Mouse (Mus musculus) lung, adult 2 months (tissue): ENCODE data around the gene Lcp1.

Experiments used
- CTCF ChIP-seq: fragments of 200-500 bp; IDR thresholded peaks from 2 replicates; pipeline ENCODE4 v1.5.1; 2011; ENCODE audit warnings: mild to moderate bottlenecking, low read length, control low read depth; ENCODE audit not compliant: insufficient read depth
- POLR2A ChIP-seq: fragments of 200-500 bp; IDR thresholded peaks from 2 replicates; pipeline ENCODE4 v1.6.1; 2011; ENCODE audit warnings: low read depth, mild to moderate bottlenecking, control low read depth, low read length, borderline replicate concordance; ENCODE audit errors: extremely low read depth

DNA sequence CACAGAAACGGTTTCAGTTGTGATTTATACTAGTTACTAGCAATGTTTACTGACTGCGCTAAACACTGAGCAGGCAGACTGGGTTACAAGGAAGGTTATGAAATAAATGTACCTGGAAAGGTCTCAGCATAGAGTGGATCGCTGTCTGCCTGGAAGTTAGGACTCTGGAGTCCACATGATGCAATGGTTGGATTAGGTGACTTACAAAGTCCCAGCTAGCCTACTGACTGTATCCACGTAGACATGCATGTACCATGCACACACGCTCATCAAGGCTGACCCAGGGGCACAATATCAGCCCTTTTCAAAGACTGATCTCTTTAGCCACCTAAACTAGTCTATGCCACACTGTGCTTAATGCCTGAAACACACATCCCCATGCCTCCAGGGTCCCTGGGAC is 102.2 kb downstream of the Lcp1 start:
- TF ChIP-seq CTCF (no peak), POLR2A (no peak)
